Mouse (Mus musculus) gastrocnemius, adult 2 months (tissue): ENCODE data around the gene Vmn1r159. TPM values are rescaled to one million over a fixed set of nuclear protein-coding genes. Genes with fewer than 3 reads are reported as not detected.
"Not testable (repeated sequence)": the region's sequence is repeated elsewhere in the genome, so short reads cannot be mapped to it uniquely, and the experiment has no call there.

Experiments
- DNase-seq: peaks from one replicate; pipeline ENCODE4 v3.0.0; 2022
- H3K27ac ChIP-seq: fragments of 200-600 bp; 2 replicates; pipeline ENCODE4 v1.8.1; 2022; ENCODE audit warnings: mild to moderate bottlenecking
- H3K4me3 ChIP-seq: fragments of 200-600 bp; 2 replicates; pipeline ENCODE4 v1.8.1; 2022; ENCODE audit warnings: mild to moderate bottlenecking, moderate library complexity
- intact Hi-C: fragments of 180-260 bp; cut with DNase I; formaldehyde crosslinking; loops from one replicate; pipeline ENCODE4 v1.15.1; 2025
- long read RNA-seq, 2 experiments: library from polyadenylated mRNA; stranded (forward); transcript quantifications; one replicate each; pipeline ENCODE4 v2.0.0; 2021
- total RNA-seq, 2 experiments: library from RNA; stranded (reverse); gene quantifications; 2 replicates each; pipeline ENCODE4 v1.2.3; 2021

The Vmn1r159 gene
- not detected for total RNA-seq
- long read RNA-seq, experiment 1: 0 reads
- long read RNA-seq, experiment 2: 0 reads

- H3K4me3 ChIP-seq, DNase-seq, intact Hi-C loops, H3K27ac ChIP-seq: not testable (repeated sequence)
Observed at GRCm38 (mm10) chr7:22843505-22843904, at the start of gene Vmn1r159. TSS of gene Vmn1r159 (minus strand) at chr7:22843605.

GRCm38 (mm10) chr7:22870924-22871323, 27.5 kb upstream of the Vmn1r159 start, which contains the start of gene Vmn1r160:
TSS of gene Vmn1r160 (plus strand) at chr7:22871224.
- DNase-seq, intact Hi-C loops: not testable (repeated sequence)

More at GRCm38 (mm10) chr7:22870924-22871323, 27.5 kb upstream of the Vmn1r159 start, which contains the start of gene Vmn1r160:
- H3K4me3 ChIP-seq, H3K27ac ChIP-seq: not testable (repeated sequence)

Other genes with a start within 250 kb of the Vmn1r159 start
- not detected for gene Vmn1r155, start 185.6 kb downstream of the Vmn1r159 start, total RNA-seq
- not detected for gene Gm8693, start 151.3 kb downstream of the Vmn1r159 start, total RNA-seq
- gene Gm4567, start 123.9 kb downstream of the Vmn1r159 start, total RNA-seq: not detected
- not detected for gene Vmn1r157, start 81.9 kb downstream of the Vmn1r159 start, total RNA-seq
- not detected for gene Vmn1r158, start 52.8 kb downstream of the Vmn1r159 start, total RNA-seq
- not detected for gene Vmn1r160, start 27.6 kb upstream of the Vmn1r159 start, total RNA-seq
- not detected for gene Gm4214, start 141.1 kb upstream of the Vmn1r159 start, total RNA-seq
- not detected for gene Gm4216, start 176.3 kb upstream of the Vmn1r159 start, total RNA-seq
- gene Vmn1r163, start 211.9 kb upstream of the Vmn1r159 start, total RNA-seq: not detected
- gene Gm8720, start 223.9 kb upstream of the Vmn1r159 start, total RNA-seq: not detected